Mouse (Mus musculus): ENCODE measurements around the gene Ccnd3. TPM values are rescaled to one million over a fixed set of nuclear protein-coding genes. Genes with fewer than 3 reads are reported as not detected.
A peak's percentile ranks its signal among the peaks of the same experiment; 100 is the strongest.

Ccnd3 gene
- 10 to 100 TPM; 43.4 to 43.6 TPM for total RNA-seq (2021)
- long read RNA-seq, transcript Ccnd3-205 (5 exons, 1,977 nt) = major isoform, 36 of 53 reads
- long read RNA-seq, partial matches to known transcripts = 1 of 53 reads
- long read RNA-seq, other reads (novel, unspliced or antisense) = 10 of 53 reads

DNA sequence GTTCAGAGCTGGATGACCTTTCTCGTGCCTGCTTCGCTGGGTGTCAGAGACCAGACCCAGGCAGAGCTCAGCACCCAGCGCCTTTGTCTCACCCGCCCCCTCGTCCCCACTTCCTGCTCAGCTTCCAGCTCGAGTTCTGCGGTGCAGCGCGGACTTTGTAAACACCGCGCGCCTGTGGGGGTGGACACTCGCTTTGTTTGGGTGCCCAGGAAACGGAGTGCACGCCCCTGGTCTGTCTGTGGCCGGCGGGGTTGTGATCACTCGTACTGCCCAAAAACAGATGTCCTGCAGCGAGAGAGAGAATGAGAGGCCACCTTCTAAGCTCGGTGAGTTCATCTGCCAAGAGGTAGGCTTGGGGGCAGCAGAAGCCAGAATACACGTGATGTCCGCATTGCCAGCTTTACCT, at the start of gene Ccnd3:
Ccnd3 (plus strand) TSS at position 111 of the 406 bp plus-strand sequence.
- peak in 1 of 2 experiments; percentile 72 for DNase-seq (ENCODE audit: low spot score in 2 of 2)

DNA sequence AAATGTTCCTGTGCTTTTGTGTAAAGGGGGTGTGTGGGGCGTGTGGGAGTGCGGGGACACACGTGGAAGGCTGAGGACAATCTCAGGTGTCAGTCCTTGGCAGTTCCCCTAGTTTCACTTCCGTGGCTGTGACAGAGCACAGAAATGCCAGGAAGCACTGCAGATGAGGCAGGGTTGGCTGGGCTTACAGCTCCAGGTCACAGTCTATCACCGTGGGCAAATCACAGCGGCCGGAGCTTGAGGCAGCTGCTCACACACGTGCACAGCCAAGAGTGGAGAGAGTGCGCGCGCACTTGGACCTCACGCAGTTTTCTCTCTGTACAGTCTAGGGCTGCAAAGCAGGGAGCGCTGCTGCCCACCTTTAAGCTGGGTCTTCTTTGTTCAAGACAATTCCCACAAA, 46.5 kb upstream of the Ccnd3 start:
- DNase-seq (ENCODE audit: low spot score in 2 of 2) = no peak

DNA sequence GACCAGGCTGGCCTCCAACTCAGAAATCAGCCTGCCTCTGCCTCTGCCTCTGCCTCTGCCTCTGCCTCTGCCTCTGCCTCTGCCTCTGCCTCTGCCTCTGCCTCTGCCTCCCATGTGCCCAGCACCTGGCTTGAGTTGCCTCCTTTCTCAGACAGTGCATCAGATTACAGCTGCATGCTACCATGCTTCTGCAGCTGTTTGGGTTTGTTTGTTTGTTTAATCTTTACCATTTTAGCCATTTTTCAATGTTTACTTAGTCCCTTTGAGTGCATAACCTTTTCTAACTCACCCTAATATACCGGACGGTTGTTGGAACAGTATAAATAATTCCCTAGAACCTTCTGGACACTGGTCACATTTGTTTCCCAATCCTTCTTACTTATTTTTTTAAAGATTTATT, 45.9 kb upstream of the Ccnd3 start:
- DNase-seq (ENCODE audit: low spot score in 2 of 2) = no peak

DNA sequence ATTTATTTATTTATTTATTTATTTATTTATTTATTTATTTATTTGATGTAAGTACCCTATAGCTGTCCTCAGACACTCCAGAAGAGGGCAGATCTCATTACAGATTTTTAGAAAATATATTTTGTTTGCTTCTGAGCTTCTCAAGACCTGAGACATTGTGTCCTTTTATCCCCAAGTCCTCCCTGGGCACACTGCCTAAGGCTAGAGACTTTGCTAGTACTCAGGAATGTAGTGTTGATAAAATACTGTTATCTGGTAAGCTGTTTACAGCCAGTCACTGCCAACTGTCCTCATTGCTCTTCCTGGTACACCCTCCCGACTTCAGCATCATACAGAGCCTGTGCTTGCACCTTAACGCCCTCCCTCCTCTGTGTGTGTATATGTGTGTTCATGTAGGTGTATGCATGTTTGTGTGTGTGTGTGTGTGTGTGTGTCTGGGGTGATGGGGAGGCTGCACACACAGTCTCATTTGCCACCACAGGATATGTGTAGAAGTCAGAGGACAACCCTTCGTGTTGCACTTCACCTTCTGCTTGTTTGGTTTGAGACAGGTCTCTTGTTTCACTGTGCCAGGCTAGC, 45.4 kb upstream of the Ccnd3 start:
- DNase-seq (ENCODE audit: low spot score in 2 of 2) = no peak

DNA sequence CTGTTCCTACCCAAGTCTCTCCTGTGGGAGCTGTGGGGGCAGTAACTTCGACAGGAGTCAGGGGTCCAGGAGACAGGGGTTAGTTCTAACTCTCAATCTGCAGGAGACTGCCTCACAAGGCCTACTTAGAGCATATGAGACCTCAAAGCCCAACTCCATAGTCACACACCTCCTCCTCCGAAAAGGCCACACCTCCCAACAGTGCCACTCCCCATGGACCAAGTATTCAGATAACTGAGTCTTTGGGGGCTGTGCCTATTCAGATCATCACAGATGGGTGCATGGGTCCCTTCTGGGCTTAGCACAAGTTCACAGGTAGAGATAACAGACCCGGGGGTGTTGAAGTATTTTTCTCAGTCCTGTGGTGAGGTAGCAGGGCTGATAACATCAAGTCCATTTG, 43.2 kb upstream of the Ccnd3 start:
- DNase-seq (ENCODE audit: low spot score in 2 of 2) = no peak

DNA sequence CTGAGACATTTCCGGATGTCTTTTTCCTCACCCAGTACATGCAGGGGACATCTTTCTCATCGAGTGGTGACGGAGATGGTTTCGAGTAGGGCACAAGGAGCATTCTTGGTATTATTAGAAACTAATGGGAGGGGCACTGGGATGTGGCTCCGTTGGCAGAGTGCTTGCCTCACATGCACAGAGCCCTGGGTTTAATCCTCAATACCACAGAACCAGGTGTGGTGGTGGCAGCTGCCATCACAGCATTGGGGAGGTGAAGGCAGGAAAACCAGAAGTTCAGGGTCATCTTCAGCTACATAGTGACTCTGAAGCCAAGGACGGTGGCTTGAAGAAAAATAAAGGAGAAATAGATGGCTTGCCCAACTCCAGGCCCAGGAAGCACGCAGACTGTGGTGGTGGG, 42.6 kb upstream of the Ccnd3 start:
- no peak for DNase-seq (ENCODE audit: low spot score in 2 of 2)

DNA sequence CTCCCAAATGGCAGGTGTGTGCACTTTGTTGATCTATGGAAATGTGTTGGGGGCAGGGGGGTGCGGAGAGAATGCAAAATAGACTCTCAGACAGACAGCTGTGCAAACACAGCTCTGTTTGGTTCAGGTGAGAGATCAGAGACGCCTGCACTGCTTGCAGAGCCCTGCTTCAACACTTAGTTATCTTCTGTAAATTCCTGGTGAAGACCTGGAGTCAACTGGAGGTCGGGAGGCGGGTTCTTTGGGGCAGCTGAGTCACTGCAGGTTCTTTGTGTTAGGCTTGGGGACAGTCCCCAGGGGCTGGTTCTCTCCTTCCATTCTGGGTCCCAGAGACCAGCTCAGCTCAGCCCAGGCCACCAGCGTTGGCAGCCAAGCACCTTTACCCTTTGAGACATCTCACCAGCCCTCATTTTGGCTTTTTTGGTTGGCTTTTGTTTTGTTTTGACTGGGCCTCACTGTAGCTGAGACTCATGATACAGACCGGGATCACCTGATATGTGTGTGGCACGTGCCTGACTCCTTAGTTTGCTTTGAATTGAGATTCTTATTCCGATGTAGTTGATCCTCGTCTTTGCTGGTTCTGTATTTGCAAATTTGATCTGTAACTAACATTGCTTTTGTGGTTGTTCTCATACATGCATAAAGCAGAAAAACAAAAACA, 42.0 kb upstream of the Ccnd3 start:
- no peak for DNase-seq (ENCODE audit: low spot score in 2 of 2)

DNA sequence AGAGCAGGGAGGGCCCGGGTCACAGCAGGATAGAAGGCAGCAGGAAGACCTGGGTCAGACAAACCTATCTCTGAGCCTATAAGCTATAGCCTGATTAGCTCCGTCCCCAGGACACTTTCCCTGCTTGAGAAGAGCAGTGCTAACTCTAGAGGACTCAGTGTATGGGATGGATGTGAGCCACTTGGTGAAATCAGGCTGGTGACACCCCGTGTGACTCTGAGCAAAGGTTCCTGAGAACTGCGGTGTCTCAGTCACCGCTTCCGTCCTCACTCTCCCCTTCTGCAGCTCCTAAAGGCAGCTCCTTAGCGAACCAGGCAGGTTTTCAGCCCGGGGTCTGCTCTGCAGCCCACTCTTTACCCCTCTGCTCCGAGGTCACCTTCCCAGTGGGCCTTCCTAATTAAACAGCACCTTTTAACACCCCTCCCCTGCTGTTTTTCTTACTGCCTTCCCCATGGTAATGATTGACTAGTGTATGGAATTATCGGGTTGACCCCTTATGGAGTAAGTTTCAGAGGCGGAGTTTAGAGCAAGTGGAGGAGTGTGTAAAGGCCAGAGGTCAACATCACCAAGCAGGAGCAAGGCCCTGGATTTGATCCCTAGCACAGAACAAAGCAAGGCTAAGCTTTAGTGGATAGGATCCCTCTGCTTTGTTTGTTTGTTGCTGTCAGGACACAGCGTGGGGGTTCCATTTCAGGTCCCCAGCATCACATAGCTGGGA, 40.4 kb upstream of the Ccnd3 start:
- no peak for DNase-seq (ENCODE audit: low spot score in 2 of 2)

DNA sequence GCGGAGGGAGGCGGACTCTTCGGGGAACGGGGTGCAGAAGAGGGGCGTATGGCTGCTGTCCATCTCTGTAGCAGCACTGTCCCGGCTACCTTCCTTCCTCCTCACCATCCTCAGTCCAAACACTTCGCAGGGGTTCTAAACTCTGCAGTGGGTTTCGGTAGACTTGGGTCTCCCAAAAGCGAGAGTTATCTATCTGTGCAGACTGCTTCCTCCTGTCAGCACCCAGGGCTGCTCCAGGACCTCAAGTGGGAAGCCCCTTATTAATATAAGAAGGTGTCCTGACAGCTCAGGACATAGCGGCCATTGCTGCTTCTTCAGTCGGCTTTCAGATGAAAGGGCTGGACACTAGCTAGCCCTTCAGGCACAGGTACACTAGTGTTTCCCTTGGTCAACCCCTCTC, 39.8 kb upstream of the Ccnd3 start:
- no peak for DNase-seq (ENCODE audit: low spot score in 2 of 2)

DNA sequence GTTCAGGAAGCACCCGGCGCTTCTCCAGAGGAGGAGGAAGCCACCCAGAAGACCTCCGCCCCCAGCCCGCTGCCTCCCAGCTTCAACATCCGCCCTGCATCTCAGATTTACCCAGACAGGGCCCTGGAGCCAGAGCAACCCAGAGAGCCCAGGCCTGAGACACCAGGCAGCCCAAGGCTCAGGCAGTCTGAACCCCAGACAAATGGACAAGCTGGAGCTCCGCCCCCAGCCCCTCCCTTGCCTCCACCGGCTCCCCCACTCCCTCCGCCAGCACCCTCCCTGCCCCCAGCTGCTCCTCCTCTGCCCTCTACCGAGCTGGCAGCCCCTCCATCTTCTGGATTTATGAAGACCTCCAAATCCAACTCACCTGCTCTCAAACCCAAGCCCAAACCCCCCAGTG, 38.6 kb upstream of the Ccnd3 start:
- no peak for DNase-seq (ENCODE audit: low spot score in 2 of 2)

DNA sequence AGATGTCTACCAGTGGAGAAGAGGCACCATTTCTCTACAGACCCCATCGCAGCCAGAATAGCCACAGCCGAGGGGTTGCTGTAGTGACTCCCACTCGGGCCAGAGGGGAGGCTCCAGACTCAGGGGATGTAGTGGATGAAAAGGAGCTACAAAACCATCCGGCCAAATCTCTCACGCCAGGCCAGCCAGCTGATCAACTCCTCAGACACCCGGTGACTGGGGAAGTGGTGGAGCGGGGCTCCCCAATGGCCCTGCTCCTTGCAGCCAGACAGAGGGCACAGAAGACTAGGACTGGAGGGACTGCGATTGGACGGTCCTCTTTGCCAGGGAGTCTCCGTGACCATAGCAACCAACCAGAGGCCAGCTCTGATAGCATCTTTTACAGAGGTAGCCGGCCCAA, 37.2 kb upstream of the Ccnd3 start:
- DNase-seq (ENCODE audit: low spot score in 2 of 2) = no peak

DNA sequence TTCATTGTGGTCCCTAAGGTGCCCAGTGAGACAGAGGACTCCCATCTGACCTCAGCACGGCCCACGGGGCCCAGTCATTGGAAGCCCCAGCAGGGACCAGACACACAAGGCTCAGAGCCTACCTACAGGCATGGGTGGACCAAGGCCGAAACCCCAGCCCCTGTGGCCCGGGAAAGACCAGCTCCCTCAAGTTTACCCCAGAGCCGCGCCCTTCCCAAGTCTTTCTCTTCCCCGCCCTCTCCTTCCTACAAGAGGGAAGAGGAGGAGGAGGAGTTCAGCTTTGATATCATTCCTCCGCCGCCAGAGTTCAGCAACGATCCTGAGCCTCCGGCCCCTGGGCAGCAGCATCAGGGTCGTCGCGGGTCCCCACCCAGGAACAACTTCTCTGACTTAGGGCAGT, 36.8 kb upstream of the Ccnd3 start:
- no peak for DNase-seq (ENCODE audit: low spot score in 2 of 2)

DNA sequence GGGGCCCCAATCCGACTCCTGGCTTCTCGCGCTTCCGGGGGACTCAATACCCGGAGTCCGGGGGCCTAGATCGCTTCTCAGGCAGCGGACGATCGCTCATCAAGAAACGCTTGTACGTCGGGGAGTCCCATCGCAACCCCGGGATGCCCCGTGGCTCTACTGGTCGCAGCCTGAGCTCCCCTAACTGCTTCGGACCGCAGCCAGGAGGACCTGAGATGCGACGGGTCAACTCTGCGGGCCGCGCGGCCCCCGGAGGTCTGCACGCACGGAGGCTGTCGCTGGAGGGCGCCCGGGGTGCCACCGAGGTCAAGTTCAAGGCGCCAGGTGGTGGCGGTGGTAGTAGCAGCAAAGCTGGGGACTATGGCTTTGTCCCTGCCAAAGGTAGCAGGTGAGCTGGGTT, 36.4 kb upstream of the Ccnd3 start:
- DNase-seq (ENCODE audit: low spot score in 2 of 2) = no peak

DNA sequence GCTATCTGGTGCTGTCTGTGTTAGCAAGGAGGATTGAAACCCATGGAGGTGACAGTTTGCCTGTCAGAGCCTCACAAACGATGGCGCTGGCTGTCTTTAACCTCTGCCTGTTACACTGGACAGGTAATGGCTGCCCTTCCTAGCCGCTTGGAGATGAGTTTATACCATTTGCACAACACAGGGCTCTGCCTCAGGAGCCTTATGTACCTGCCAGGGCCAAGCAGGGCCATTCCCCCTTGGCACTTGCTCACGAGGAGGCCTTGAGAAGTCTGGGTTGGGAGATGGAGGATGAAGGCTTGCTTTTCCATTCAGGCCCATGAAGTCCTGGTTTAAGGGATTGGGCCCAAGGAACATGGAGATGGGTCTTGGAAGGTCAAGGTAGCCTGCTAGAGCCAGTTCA, 35.2 kb upstream of the Ccnd3 start:
- DNase-seq (ENCODE audit: low spot score in 2 of 2) = no peak

DNA sequence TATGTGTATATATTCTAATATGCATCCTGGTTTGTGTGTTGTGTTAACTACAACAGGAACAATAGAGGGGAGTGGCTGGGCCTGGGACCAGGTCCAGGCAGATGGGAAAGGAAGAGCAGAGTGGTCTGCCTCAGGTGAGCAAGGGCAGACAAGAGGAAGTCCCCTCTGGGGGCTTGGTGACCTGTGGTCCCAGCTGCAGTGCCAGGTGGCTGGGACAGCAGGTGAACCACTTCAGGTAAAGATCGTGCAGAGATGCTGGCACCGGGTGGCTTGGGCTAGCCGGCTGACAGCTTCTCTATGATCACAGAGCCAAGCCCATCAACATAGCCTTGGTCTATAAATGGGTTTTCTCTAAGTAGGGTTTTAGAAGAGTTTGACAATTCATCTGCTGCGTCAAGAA, 34.7 kb upstream of the Ccnd3 start:
- no peak for DNase-seq (ENCODE audit: low spot score in 2 of 2)

DNA sequence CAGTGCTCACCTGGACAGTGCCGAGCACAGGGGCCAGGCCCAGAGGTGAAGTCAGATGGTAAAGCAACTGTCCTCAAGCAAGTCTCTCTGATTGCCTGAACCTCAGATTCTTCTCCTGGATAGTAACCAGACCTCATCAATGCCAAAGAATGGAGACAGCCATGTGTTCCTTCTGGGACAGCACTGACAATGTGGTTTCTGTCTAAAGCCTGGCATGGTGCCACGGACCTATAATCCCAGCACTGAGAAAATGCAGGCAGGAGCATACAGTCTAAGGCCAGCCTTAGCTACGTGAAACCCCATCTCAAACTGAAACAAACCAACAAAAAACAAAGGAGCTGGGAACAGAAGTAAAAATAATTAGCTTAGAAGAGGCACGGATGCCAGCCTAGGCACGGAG, 34.2 kb upstream of the Ccnd3 start:
- DNase-seq (ENCODE audit: low spot score in 2 of 2) = peak; percentile 19 to 53

DNA sequence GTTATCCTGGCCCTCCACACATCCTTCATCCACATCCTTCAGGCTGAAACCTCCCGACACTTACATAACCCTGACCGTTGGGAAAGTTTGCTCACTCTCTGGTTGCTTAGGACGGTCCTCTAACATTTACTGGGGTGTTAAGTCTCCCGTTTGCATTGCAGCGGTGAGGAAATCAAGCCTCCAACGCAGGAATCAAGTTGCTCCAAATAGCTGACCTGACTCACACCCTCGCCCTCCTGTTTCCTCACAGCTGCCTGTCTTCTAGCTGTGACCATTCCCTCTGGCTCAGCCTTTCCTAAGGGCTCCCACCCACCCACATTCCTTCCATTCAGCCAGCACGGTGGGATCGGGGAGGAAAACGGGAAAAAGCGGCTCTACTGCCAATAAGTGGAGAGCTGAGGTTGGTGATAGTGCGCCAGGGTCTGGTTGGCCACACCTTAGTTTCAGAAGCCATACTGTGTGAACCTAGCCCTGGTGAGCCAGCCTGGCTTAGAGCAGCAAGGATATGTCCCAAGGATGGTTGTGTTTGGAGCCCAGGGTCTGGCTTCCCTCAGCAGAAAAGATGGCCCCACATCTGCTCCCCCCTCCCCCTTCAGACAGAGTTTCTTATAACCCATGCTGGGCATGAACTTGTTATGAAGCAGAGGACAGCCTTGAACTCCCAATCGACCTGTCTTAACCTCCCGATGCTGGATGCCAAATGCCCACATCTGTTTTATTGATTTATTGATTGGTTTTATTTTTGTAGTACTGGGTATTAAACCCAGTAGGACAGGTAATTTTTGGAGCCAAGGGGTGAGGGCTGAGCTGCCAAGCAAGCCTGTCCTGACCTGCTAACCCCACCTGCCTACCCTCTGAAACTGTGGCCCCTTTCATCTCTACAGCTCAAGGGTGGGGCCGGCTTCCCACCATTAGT, 32.2 kb upstream of the Ccnd3 start:
- no peak for DNase-seq (ENCODE audit: low spot score in 2 of 2)

DNA sequence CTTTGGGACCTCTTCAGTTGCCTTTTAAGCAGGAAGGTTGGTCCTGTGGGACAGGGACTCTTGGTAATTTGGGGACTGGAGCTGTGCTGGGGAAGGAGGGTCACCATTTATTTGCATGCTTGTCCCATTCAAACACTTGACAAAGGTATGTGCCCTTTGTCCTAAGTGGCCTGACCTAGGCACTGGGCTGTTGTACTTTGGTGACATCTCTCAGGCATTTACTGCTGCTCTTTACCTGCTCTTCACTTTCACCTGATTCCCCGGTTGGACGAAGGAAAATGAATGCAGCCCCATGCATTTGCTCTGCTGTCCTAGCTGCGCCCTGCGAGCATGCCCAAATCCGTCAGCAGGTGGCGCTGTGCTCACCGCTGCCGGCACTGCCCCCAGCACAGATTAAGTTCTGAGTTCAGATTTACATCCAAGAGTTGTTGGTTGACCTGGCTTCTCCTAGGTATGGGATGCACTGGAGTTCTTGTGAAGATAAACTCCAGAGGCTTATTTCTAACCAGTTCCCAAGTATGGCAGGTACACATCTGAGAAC, 31.3 kb upstream of the Ccnd3 start:
- peak in 1 of 2 experiments; percentile 56 for DNase-seq (ENCODE audit: low spot score in 2 of 2)

DNA sequence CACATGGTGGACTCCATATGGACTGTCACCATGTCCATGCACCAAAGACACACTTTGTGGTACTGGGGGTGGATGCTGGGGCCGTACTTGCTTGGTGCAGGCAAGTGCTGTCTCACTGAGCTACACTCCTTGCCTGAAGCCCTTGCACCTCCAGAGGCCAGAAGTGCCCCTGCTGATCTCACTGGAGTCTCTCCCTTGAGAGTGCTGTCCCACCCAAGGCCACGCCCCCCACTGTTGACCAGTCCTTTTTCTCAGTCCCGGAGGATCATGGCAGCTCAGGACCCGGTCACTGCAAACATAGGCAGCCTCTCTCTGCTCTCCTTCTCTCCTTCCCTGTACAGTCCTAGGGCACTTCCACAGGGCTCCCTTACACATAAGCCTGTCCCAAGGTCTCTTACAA, 30.6 kb upstream of the Ccnd3 start:
- DNase-seq (ENCODE audit: low spot score in 2 of 2) = no peak

DNA sequence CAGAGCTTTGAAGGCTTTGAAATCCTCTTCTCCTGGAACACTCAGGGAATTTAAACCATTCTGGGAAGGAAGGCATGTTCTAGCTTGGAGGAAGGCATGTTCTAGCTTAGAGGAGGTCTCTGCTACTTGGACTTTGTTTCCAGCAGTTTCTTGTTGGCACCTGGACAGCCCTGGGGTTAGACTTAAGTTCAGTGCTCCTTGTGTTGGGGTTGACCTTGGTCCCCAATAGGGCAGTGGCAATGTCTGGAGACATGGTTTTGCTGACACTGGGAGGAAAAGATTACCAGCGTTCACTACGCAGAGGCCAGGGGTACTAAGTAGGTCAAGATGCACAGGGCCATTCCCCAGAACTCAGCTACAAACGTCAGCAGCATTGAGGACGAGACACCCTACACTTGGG, 29.7 kb upstream of the Ccnd3 start:
- DNase-seq (ENCODE audit: low spot score in 2 of 2) = no peak

DNA sequence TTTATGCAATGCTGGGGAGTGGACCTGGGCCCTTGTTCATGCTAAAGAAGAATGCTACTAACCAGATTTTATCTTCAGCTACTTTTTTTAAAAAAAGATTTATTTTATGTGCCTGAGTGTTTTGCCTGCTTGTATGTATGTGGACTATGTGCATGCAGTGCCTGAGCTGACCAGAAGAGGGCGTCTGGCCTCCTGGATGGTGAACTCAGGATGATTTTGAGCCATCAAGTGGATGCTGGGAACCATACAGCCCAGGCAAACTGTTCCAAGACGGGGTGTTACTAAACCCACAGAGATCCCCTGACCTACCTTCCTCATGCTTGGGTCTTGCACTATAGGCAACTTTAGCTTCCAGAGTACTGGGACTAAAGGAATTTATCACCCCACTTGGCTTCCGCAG, 29.1 kb upstream of the Ccnd3 start:
- no peak for DNase-seq (ENCODE audit: low spot score in 2 of 2)
